Mouse (Mus musculus) left cerebral cortex, postnatal 36 days (tissue): ENCODE results near the gene E2f1. TPM values are rescaled to one million over a fixed set of nuclear protein-coding genes. Genes with fewer than 3 reads are reported as not detected.

ENCODE experiments used
- DNase-seq, 2 experiments: peaks; one replicate each; pipeline ENCODE4 v3.0.0; 2021 to 2022; ENCODE audit warnings: low spot score in 2 of 2, mixed read lengths in 1 of 2
- intact Hi-C: fragments of 180-260 bp; cut with DNase I; formaldehyde crosslinking; loops from one replicate; pipeline ENCODE4 v1.15.1; 2025
- total RNA-seq, 2 experiments: library from RNA; stranded (reverse); gene quantifications; 2 replicates each; pipeline ENCODE4 v1.2.3; 2021

Gene E2f1
- total RNA-seq, 2 experiments from 2014 or later, result 10.2 to 14.6 TPM

GRCm38 (mm10) chr2:154584931-154585601, 15.4 kb upstream of the E2f1 start:
- DNase-seq, result no peak
- intact Hi-C loops, result loop anchor here (1.0 to 2.0 kb wide), 2 partner anchors 28 kb away; partner anchors contain the start of genes 4930519P11Rik and Zfp341

- intact Hi-C loops, result loop anchor here (1.0 to 2.0 kb wide), 2 partner anchors 27 to 29 kb away; partner anchors contain the start of genes 4930519P11Rik and Zfp341
- DNase-seq, result peak; percentile 92 to 94
Measured at GRCm38 (mm10) chr2:154583906-154584872, 14.5 kb upstream of the E2f1 start.

- intact Hi-C loops, result no loop called here
- no peak for DNase-seq
Measured at GRCm38 (mm10) chr2:154581421-154581820, 11.7 kb upstream of the E2f1 start.

GRCm38 (mm10) chr2:154580586-154580985, 10.9 kb upstream of the E2f1 start:
- intact Hi-C loops, result no loop called here
- DNase-seq, result no peak

DNA sequence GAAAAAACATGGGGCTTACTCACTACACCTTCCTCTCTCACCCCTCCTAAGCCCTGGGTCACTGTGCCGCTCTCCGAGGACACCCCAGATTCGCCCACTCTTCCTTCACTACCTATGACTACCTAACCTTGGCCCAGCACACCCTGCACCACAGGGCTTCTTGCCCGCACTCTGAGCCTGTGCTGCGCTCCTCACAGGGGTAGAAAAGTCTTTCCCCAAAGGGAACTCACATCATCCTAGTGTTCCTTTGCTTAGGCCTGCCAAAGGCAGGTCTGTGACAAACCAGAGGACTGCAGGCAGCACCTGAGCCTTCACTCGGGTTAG, 8.0 kb upstream of the E2f1 start:
- DNase-seq, result no peak
- intact Hi-C loops, result no loop called here

DNA sequence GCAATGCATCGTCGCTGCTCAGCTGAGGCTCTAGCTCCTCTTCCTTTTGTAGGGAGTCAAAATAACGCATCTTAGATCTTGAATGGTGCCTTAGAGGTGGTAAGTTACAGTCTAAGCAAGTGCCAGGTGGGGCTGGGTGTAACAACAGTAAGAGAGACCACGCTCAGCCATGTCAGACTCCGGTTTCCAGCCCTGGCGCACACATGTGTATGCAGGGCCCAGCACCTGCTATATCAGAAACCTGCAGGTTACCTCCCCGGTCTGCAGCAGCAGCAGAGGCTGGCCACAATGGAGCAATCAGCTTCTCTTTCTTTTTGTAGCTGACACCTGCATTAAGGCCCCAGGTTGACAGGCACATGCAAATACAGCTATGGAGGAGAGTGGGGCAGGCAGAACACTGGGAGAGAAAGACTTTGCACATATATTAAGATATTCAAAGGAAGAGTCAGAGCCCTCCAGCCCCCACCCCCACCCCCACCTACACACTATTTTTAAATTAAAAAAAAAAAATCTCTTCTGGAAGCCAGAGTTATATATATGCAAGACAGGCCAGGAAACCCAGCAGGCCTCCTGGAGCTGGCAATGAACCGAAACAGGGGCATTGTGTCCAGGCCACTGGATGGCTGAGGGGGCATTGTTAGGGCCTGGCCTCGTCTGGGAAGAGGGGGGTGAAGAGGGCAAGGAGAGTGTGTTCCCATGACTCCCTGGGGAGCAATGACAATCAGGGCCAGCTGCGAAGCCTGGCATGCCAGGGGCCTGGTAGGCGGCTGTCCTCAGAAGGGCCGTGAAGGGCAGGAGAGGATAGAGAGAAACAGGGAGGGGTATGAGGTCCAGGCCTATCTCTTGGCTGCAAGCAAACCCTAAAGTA, 7.4 kb upstream of the E2f1 start:
- intact Hi-C loops, result no loop called here
- DNase-seq, result no peak

GRCm38 (mm10) chr2:154574271-154574670, 4.6 kb upstream of the E2f1 start:
- no peak for DNase-seq
- intact Hi-C loops, result no loop called here

- intact Hi-C loops, result no loop called here
- no peak for DNase-seq
Measured at GRCm38 (mm10) chr2:154572996-154573395, 3.3 kb upstream of the E2f1 start.

- intact Hi-C loops, result no loop called here
- DNase-seq, result no peak
Measured at GRCm38 (mm10) chr2:154571976-154572375, 2.3 kb upstream of the E2f1 start.

DNA sequence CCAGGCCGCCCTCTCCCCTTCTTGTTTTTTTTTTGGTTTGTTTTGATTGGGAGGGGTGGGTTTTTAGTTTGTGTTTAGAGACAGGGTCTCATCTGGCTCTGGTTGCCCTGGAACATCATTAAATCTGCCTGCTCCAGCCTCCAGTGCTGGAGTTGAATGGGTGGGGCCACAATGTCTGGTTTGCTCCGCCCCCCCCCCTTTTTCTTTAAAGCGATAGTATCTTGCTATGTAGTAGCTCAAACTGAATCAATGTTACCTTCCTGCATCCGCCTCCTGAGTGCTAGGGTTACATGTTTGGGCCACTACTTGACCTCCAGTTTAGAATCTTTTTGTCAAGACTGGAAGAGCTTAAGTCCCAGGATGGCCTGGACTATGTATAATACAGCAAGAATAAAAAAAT, 1.6 kb upstream of the E2f1 start:
- no peak for DNase-seq
- intact Hi-C loops, result no loop called here

- no peak for DNase-seq
- intact Hi-C loops, result no loop called here
Measured at GRCm38 (mm10) chr2:154570666-154571065, 974 bp upstream of the E2f1 start.

DNA sequence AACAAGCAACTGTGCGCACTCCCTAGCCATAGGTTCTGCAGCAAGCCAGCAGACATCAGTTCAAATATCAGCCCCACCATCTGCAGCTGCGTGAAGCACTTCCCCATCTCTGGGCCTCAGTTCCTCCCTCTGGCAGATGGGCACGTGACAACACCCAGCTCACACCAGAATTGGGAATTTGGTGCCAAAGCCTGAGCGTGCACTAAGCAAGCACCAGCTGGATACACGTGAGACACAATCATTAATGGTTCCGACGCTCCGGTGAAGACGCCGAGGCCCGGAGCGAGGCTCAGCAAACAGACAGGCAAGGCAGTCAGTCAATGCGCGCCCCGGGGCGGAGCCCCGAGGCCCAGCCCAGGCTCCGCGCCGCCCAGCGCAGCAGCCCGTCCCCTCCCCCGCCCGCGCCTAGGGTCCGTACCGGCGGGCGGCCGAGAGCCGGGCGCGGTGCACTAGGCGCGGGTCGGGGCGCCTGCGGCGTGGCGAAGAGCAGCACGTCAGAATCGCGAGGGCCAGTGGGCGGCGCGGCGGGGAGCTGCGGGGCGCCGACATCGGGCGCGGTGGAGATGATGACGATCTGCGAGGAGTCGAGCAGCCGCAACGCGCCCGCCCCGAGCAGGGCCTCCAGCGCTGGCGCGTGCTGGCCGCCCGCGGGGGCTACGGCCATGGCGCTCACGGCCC, 482 bp downstream of the E2f1 start:
- intact Hi-C loops, result no loop called here
- peak; percentile 56 to 77 for DNase-seq

- no peak for DNase-seq
- intact Hi-C loops, result no loop called here
Measured at GRCm38 (mm10) chr2:154568329-154569070, 1.2 kb downstream of the E2f1 start.

DNA sequence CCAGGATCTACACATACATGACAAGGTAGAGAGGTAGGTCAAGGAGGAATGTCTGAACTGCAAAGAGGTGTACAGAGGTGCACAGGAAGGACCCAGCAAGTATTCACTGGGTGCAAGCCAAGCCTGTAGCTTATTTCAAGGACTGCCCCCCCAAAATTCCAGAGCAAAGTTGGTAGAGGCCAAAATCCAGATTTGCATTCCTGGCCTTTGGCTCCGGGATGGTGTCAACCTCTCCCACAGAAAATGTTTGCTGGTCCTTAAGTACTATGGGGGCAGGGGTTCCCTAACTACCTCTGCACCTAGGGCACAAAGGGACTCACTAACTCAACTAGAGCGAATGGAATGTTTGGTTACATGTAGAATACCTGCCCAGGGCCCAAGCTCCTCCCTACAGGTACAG, 1.9 kb downstream of the E2f1 start:
- intact Hi-C loops, result no loop called here
- DNase-seq, result no peak

DNA sequence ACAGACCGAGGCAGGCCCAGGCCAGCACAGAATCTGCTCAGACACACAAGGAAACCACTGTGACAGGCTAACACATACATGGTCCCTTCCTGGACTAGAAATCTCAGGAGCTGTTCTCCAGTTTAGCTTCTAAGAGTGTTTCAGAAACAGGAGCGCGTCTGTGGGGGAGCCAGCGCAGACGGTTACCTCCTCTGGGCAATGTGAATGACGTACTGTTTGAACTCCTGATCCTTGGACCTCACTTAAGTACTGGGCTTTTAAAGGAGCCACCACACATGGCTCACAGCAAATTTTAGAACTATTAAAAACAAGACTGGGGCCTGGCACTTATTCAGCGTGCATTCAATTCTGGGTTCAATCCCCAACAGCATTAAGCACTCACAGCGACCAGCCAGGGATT, 3.1 kb downstream of the E2f1 start:
- no peak for DNase-seq
- intact Hi-C loops, result no loop called here

- no peak for DNase-seq
- intact Hi-C loops, result no loop called here
Measured at GRCm38 (mm10) chr2:154565562-154565961, 4.1 kb downstream of the E2f1 start.

GRCm38 (mm10) chr2:154563612-154564170, 6.0 kb downstream of the E2f1 start:
- intact Hi-C loops, result no loop called here
- DNase-seq, result no peak

DNA sequence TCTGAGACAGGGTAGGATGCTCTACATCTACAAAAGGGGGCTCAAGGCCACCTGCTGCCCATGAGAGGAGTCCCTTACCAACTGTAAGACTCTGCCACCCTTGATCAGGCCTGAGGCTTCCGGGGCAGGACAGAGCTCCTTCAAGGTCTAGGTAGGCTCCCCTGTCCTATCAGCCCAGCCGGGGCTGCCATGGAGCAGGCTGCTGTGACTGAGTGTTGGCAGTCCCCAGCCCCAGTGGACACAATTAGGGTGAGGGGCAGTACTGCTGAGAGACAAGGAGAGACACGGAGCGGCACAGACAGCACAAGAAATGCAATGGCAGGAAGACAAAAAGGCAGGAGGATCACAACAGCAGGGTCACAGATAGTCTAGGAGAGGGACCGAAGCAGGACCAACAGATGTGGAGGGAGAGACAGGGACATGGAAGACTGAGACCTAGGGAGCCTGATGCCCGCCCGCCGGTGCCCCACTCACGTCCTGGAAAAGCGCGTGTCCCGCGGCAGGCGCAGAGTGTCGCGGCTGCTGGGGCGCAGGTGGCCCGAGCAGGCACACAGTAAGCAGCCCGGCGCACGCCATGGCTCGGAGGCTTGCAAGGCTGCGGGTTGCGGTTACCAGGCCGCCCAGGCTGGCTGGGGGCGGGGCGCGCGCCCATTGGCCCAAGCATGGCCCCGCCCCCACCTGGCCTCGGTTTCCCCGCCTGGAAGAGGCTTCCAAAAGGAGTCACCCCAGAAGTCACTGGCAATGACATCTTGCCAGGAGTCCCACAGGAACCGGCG, 11.2 kb downstream of the E2f1 start, which contains the start of gene Necab3:
Necab3 (minus strand) TSS at position 627 of the 776 bp plus-strand sequence.
- intact Hi-C loops, result no loop called here
- DNase-seq, result peak; percentile 64 to 74
